Mouse (Mus musculus) cerebellum, postnatal 25 days (tissue): ENCODE results near the gene Cdh10.

Experiments
- DNase-seq, 2 experiments: peaks; one replicate each; pipeline ENCODE4 v3.0.0; 2021; ENCODE audit warnings: mixed read lengths in 2 of 2

The Cdh10 gene

GRCm38 (mm10) chr15:18984891-18985290 lies 166.1 kb downstream of the Cdh10 start:
- DNase-seq = no peak

- no peak for DNase-seq
Observed at GRCm38 (mm10) chr15:18987671-18988070, 168.9 kb downstream of the Cdh10 start.

- DNase-seq = no peak
Observed at GRCm38 (mm10) chr15:18993512-18993911, 174.8 kb downstream of the Cdh10 start.

- no peak for DNase-seq
Observed at GRCm38 (mm10) chr15:18994294-18994693, 175.5 kb downstream of the Cdh10 start.

GRCm38 (mm10) chr15:19010829-19011228 lies 192.1 kb downstream of the Cdh10 start:
- no peak for DNase-seq

GRCm38 (mm10) chr15:19032983-19033382 lies 214.2 kb downstream of the Cdh10 start:
- no peak for DNase-seq

- no peak for DNase-seq
Observed at GRCm38 (mm10) chr15:19040077-19040476, 221.3 kb downstream of the Cdh10 start.
